Mouse (Mus musculus) MEL (cell line): ENCODE measurements around the gene Exoc4.

Experiments used
- BHLHE40 ChIP-seq: IDR thresholded peaks from 2 replicates; pipeline ENCODE4 v1.6.1; 2012; ENCODE audit warnings: low read depth, mild to moderate bottlenecking, inconsistent platforms, low read length, improper control_type of control experiment, borderline replicate concordance
- CHD2 ChIP-seq: IDR thresholded peaks from 2 replicates; pipeline ENCODE4 v1.6.1; 2011; ENCODE audit warnings: low read length, improper control_type of control experiment
- CTCF ChIP-seq, 3 experiments: IDR thresholded peaks in 2 of 3; conservative IDR thresholded peaks in 1 of 3; 2 replicates each; pipeline ENCODE4 v1.5.1; 2011 to 2012; ENCODE audit warnings: low read length in 3 of 3, low read depth in 2 of 3, mild to moderate bottlenecking in 2 of 3, improper control_type of control experiment in 1 of 3, inconsistent platforms in 1 of 3, mixed read lengths in 1 of 3, moderate library complexity in 1 of 3; ENCODE audit not compliant: control insufficient read depth in 1 of 3, insufficient read depth in 1 of 3, poor library complexity in 1 of 3, severe bottlenecking in 1 of 3
- ETS1 ChIP-seq: IDR thresholded peaks from 2 replicates; pipeline ENCODE4 v1.6.1; 2012; ENCODE audit warnings: low read depth, mild to moderate bottlenecking, inconsistent platforms, low read length, improper control_type of control experiment, moderate library complexity
- JUND ChIP-seq: IDR thresholded peaks from 2 replicates; pipeline ENCODE4 v1.6.1; 2011; ENCODE audit warnings: low read depth, mild to moderate bottlenecking, improper control_type of control experiment, low read length
- MAFK ChIP-seq: IDR thresholded peaks from 2 replicates; pipeline ENCODE4 v1.6.1; 2011; ENCODE audit warnings: low read depth, mild to moderate bottlenecking, low read length, improper control_type of control experiment, borderline replicate concordance
- MAX ChIP-seq: IDR thresholded peaks from 2 replicates; pipeline ENCODE4 v1.6.1; 2011; ENCODE audit warnings: low read length, improper control_type of control experiment
- MXI1 ChIP-seq: IDR thresholded peaks from 2 replicates; pipeline ENCODE4 v1.6.1; 2011; ENCODE audit warnings: mild to moderate bottlenecking, low read depth, low read length, improper control_type of control experiment
- SMC3 ChIP-seq: IDR thresholded peaks from 2 replicates; pipeline ENCODE4 v1.6.1; 2011; ENCODE audit warnings: low read depth, low read length, improper control_type of control experiment
- USF2 ChIP-seq, 2 experiments: IDR thresholded peaks; 2 replicates each; pipeline ENCODE4 v1.6.1; 2011 to 2012; ENCODE audit warnings: improper control_type of control experiment in 2 of 2, low read length in 2 of 2, borderline replicate concordance in 1 of 2, inconsistent platforms in 1 of 2, low read depth in 1 of 2, mild to moderate bottlenecking in 1 of 2; ENCODE audit not compliant: insufficient read depth in 1 of 2

DNA sequence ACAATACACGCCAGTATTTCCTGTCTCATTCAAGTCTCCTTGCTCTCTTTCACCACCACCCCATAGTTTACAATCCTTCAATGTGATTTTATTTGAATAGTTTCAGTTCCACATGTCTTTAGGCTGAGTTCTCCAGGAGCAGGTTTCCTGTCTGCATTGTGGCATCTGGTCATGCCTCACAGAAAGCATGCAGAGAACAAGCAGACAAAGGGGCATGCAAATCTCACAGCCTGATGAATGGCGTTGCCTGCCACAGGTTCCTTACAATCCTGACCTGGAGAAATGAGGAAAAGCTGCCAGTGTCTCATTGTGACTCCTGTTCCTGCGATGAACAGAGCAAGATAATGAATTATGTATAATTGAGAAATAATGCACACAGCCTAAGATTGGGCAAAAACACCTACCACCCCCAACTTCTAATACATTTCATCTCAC is 490.0 kb downstream of the Exoc4 start:
- no peak for TF ChIP-seq CHD2
- no peak for TF ChIP-seq USF2 (IDR thresholded peaks at IDR 0.05; ENCODE audit: borderline replicate concordance in 1 of 2, insufficient read depth in 1 of 2, low read depth in 1 of 2, low read length in 2 of 2)
- TF ChIP-seq CTCF (IDR thresholded peaks at IDR 0.05 in 2 of 3, conservative IDR thresholded peaks at IDR 0.05 in 1 of 3; ENCODE audit: control insufficient read depth in 1 of 3, insufficient read depth in 1 of 3, low read depth in 2 of 3, low read length in 3 of 3, poor library complexity in 1 of 3, severe bottlenecking in 1 of 3): no peak
- no peak for TF ChIP-seq ETS1
- no peak for TF ChIP-seq SMC3
- TF ChIP-seq MXI1: no peak
- no peak for TF ChIP-seq JUND
- TF ChIP-seq MAFK: no peak
- no peak for TF ChIP-seq MAX
- TF ChIP-seq BHLHE40: no peak
